Mouse (Mus musculus) lung, embryonic 14.5 days (tissue): Measurements from ENCODE around the gene Derl2. TPM values are rescaled to one million over a fixed set of nuclear protein-coding genes. Genes with fewer than 3 reads are reported as not detected.

Source experiments
- ATAC-seq: fragments of 200-750 bp; cut with Nextera tagmentation; 2 replicates; pipeline ENCODE4 v1.8.0; 2017; ENCODE audit warnings: mild to moderate bottlenecking, moderate TSS enrichment, moderate library complexity; ENCODE audit not compliant: insufficient read depth
- DNase-seq: peaks from one replicate; pipeline ENCODE4 v3.0.0-alpha.2; 2015
- H3K27ac ChIP-seq: fragments of 300-500 bp; sonication (generic); 2 replicates; pipeline ENCODE4 v1.5.1; 2014; ENCODE audit warnings: low read depth, mild to moderate bottlenecking, moderate library complexity
- H3K27me3 ChIP-seq: fragments of 300-500 bp; sonication (generic); 2 replicates; pipeline ENCODE4 v1.6.1; 2014; ENCODE audit warnings: low read length, control low read depth; ENCODE audit not compliant: insufficient read depth
- H3K36me3 ChIP-seq: fragments of 300-500 bp; sonication (generic); 2 replicates; pipeline ENCODE4 v1.6.1; 2014; ENCODE audit warnings: control low read depth; ENCODE audit not compliant: insufficient read depth
- H3K4me1 ChIP-seq: fragments of 300-500 bp; sonication (generic); 2 replicates; pipeline ENCODE4 v1.6.1; 2014; ENCODE audit warnings: antibody characterized with exemption, control low read depth; ENCODE audit not compliant: insufficient read depth
- H3K4me2 ChIP-seq: fragments of 300-500 bp; sonication (generic); 2 replicates; pipeline ENCODE4 v1.6.1; 2014; ENCODE audit warnings: mild to moderate bottlenecking
- H3K4me3 ChIP-seq: fragments of 300-500 bp; sonication (generic); 2 replicates; pipeline ENCODE4 v1.5.1; 2014; ENCODE audit warnings: low read depth, low read length
- H3K9ac ChIP-seq: fragments of 300-500 bp; sonication (generic); 2 replicates; pipeline ENCODE4 v1.6.1; 2014
- H3K9me3 ChIP-seq: fragments of 300-500 bp; sonication (generic); 2 replicates; pipeline ENCODE4 v1.6.1; 2016; ENCODE audit warnings: low read depth, low read length, control low read depth
- CTCF ChIP-seq: IDR thresholded peaks from 2 replicates; pipeline ENCODE4 v1.5.1; 2016; ENCODE audit warnings: antibody characterized with exemption, low read depth
- WGBS: fragments of 180-500 bp; shearing (Covaris S2); extraction: QIAGEN DNeasy Blood & Tissue Kit; methylation state at CpG from one replicate; pipeline ENCODE4 v1.1.7; 2014; 5-methylcytosine and 5-hydroxymethylcytosine counted together
- polyA plus RNA-seq: library from polyadenylated mRNA; unstranded; fragments of >200 nt; fragmentation: Nextera tagmentation; extraction: Ambion mirVana; gene quantifications from 2 replicates; pipeline ENCODE4 v1.2.1, GENCODE M21; 2014

Gene Derl2
- polyA plus RNA-seq: 42.7 and 51.9 TPM in 2 replicates

DNA sequence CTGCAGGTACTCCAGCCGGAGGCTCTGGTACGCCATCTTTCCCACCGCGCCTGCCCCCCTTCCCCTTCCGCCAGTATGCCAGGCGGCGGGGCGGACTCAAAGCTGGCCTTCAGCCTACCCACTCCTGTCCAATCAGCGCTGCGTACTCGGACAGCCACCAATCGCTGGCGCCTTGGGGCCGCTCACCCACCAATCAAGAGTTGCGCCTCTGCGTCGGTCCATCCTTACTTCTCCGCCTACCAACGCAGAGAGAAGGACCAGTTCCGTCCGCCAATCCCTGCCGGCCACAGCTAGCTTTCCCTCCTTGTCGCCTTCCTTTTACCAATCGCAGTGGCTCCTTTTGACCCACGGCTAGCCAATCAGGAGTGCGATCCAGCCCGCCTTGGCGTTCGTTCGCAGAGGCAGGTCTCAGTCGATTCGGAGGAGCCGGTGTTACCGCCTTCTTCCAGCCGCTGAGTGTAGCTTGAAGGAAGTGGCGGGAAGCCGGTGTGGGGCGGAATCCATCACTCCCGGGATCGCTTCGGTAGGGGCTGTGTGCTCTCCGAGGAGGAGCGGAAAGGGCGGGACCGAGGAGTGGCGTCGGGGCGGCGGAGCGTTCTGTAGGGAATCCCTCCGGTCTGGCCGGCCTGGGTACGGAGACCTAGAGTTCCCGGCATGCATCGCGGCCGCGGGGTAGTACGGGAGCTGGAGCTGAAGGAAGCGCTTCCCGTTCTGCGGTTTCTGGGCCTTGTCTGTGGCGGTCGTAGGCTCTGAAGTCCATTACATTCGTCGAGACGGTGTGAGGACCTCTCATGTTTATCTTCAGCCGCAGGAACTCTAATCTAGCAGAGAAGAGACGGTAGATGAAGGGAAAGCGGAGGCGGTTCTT lies at the start of gene Derl2, which contains the start of gene Mis12:
Derl2 (minus strand) TSS at position 641 of the 868 bp plus-strand sequence.
Mis12 (plus strand) TSS at position 411 of the 868 bp plus-strand sequence.
- ATAC-seq (peak; percentile 100), DNase-seq (peak; percentile 98)
- TF ChIP-seq CTCF: no peak

GRCm38 (mm10) chr11:71052554-71052953 lies 32.9 kb upstream of the Derl2 start:
- no peak; the same call in 1 of the 2 replicates for ATAC-seq
- Histone ChIP-seq H3K9ac (no peak overlapping the region), H3K27ac (no peak overlapping the region)

More for the DNA sequence above, at the start of gene Derl2, which contains the start of gene Mis12:
- peaks cover 15% of the 10 kb centered on the region for H3K36me3 ChIP-seq
- H3K4me2 ChIP-seq: peak within 1 kb of the TSS; percentile 88
- H3K27me3 ChIP-seq: no peaks in the 10 kb centered on the region
- peak within 1 kb of the TSS; percentile 86 for H3K4me3 ChIP-seq
- under 1% methylated on average over 71 of the region's 71 CpGs for WGBS
- peak within 1 kb of the TSS; percentile 89 for H3K9ac ChIP-seq
- no peaks in the 10 kb centered on the region for H3K9me3 ChIP-seq
- H3K27ac ChIP-seq: peak within 1 kb of the TSS; percentile 95
- H3K4me1 ChIP-seq: peaks cover 11% of the 10 kb centered on the region

DNA sequence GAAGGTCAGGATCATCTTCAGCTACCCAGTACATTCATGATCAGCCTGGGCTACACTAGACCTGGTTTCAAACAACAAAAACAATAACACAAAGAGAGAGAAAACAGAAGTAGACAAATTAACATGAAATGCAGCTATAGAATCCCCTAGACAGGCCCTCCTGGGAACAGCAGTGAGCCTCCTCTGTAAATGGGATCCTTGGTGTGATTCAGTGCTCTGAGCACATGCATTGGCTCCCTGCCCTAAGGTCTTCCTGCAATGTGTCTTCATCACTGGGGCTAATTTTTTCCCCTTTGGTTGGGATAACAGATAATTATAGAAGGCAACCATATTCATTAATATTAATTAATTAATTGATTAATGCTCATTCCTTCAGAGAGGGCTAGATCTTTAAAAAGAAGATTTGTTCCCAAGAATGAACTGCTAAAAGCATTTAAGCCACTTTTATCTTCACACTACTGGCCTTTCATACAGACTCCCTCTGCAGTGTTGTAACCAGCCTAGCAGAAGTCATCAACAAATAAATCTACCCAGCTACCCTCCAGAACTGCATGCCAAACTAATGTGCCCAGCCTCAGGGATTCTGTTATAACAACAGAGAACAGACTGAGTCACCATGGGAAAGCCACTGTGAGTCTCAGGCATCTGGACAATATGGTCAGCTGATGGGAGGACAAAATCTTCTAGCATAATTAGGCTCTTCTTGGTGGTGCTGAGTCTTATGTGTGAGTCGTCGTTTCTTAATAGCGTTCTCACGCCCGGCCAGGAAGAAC lies 20.1 kb upstream of the Derl2 start:
- H3K4me1 ChIP-seq: no peaks in the 10 kb centered on the region
- no peak for TF ChIP-seq CTCF
- no peaks in the 10 kb centered on the region for H3K27me3 ChIP-seq
- no peak for ATAC-seq
- H3K4me2 ChIP-seq: no peak overlapping the region
- no peaks in the 10 kb centered on the region for H3K36me3 ChIP-seq
- no peak overlapping the region for H3K4me3 ChIP-seq
- no peaks in the 10 kb centered on the region for H3K9me3 ChIP-seq
- no peak overlapping the region for H3K9ac ChIP-seq
- no peak for DNase-seq
- no peak overlapping the region for H3K27ac ChIP-seq
- WGBS: 97% methylated on average over 5 of the region's 5 CpGs

More at GRCm38 (mm10) chr11:71052554-71052953, 32.9 kb upstream of the Derl2 start:
- H3K36me3 ChIP-seq: no peaks in the 10 kb centered on the region
- no peaks in the 10 kb centered on the region for H3K27me3 ChIP-seq
- H3K9me3 ChIP-seq: no peaks in the 10 kb centered on the region
- 0% methylated on average over 1 of the region's 1 CpGs for WGBS
- H3K4me1 ChIP-seq: no peaks in the 10 kb centered on the region
- peak; percentile 67 for TF ChIP-seq CTCF
- DNase-seq: peak; percentile 79
- H3K4me2 ChIP-seq: no peak overlapping the region
- H3K4me3 ChIP-seq: no peak overlapping the region

- peak within 1 kb of the TSS; percentile 69 for H3K4me2 ChIP-seq
- peak within 1 kb of the TSS; percentile 79 for H3K27ac ChIP-seq
- ATAC-seq (peak; percentile 98), DNase-seq (peak; percentile 91)
- no peaks in the 10 kb centered on the region for H3K9me3 ChIP-seq
- TF ChIP-seq CTCF: no peak
- peak within 1 kb of the TSS; percentile 70 for H3K9ac ChIP-seq
- 0% methylated on average over 30 of the region's 31 CpGs for WGBS
- peaks cover 2% of the 10 kb centered on the region for H3K36me3 ChIP-seq
- no peaks in the 10 kb centered on the region for H3K27me3 ChIP-seq
- peak within 1 kb of the TSS; percentile 61 for H3K4me3 ChIP-seq
- peaks cover 6% of the 10 kb centered on the region; the same call in 1 of the 2 replicates for H3K4me1 ChIP-seq
Measured at GRCm38 (mm10) chr11:71033163-71033761, 13.6 kb upstream of the Derl2 start, which contains the start of gene 6330403K07Rik. 6330403K07Rik (minus strand) TSS chr11:71033513.

- DNase-seq (peak; percentile 42), ATAC-seq (peak; percentile 3)
- Histone ChIP-seq H3K9ac (peak overlapping the region; percentile 70), H3K4me2 (peak overlapping the region; percentile 69), H3K9me3 (no peaks in the 10 kb centered on the region), H3K27ac (peak overlapping the region; percentile 75), H3K4me1 (peaks cover 6% of the 10 kb centered on the region; the same call in 1 of the 2 replicates), H3K4me3 (peak overlapping the region; percentile 61), H3K27me3 (no peaks in the 10 kb centered on the region), H3K36me3 (peaks cover 8% of the 10 kb centered on the region)
- TF ChIP-seq CTCF: no peak
- WGBS: 5% methylated on average over 26 of the region's 26 CpGs
Measured at GRCm38 (mm10) chr11:71032491-71033162, 13.0 kb upstream of the Derl2 start.

- WGBS: 38% methylated on average over 7 of the region's 7 CpGs
- peak overlapping the region; percentile 75 for H3K27ac ChIP-seq
- DNase-seq: no peak
Measured at GRCm38 (mm10) chr11:71032070-71032469, 12.4 kb upstream of the Derl2 start.

More at GRCm38 (mm10) chr11:71032070-71032469, 12.4 kb upstream of the Derl2 start:
- H3K9ac ChIP-seq: peak overlapping the region; percentile 70
- no peak for TF ChIP-seq CTCF
- peaks cover 14% of the 10 kb centered on the region for H3K36me3 ChIP-seq
- peak overlapping the region; percentile 69 for H3K4me2 ChIP-seq
- peaks cover 6% of the 10 kb centered on the region; the same call in 1 of the 2 replicates for H3K4me1 ChIP-seq
- ATAC-seq: no peak
- H3K27me3 ChIP-seq: no peaks in the 10 kb centered on the region
- no peaks in the 10 kb centered on the region for H3K9me3 ChIP-seq
- H3K4me3 ChIP-seq: peak overlapping the region; percentile 61
